Mouse (Mus musculus) ES-Bruce4 (cell line): ENCODE results near the gene Map3k4.

Experiments used
- CTCF ChIP-seq: IDR thresholded peaks from one replicate; pipeline ENCODE4 v1.8.1; 2011; ENCODE audit warnings: low read depth, low read length
- POLR2A ChIP-seq: IDR thresholded peaks from one replicate; pipeline ENCODE4 v1.8.1; 2011; ENCODE audit warnings: low read length; ENCODE audit not compliant: insufficient read depth

DNA sequence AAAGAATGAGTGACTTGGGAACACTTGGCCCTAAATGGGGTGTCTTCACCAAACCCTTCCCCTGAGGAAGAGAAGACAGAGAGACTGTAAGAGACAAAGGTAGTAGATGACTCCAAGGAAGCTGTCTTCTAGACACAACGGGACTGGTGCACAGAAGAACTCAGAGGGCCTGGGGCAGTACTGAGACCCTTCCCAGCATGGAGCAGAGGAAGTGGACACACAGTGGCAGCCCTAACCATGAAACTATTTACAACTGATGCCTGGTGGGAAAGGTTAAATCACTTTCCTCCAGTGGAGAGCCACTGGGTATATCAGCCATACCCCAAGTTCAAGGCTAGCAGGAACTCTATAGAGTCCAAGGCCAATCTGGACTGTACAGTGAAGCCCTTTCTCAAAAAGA lies 26.2 kb downstream of the Map3k4 start:
- TF ChIP-seq CTCF (no peak), POLR2A (no peak)
